Mouse (Mus musculus) CH12.LX (cell line): Measurements from ENCODE around the gene Tmsb15b2.
A peak's percentile ranks its signal among the peaks of the same experiment; 100 is the strongest.

Experiments
- BHLHE40 ChIP-seq: IDR thresholded peaks from 2 replicates; pipeline ENCODE4 v1.6.1; 2011; ENCODE audit warnings: mild to moderate bottlenecking, low read depth, low read length, improper control_type of control experiment
- CHD2 ChIP-seq: IDR thresholded peaks from 2 replicates; pipeline ENCODE4 v1.6.1; 2011; ENCODE audit warnings: low read length, improper control_type of control experiment
- EP300 ChIP-seq: IDR thresholded peaks from 2 replicates; pipeline ENCODE4 v1.6.1; 2011; ENCODE audit warnings: low read length, improper control_type of control experiment
- HCFC1 ChIP-seq: IDR thresholded peaks from 2 replicates; pipeline ENCODE4 v1.6.1; 2012; ENCODE audit warnings: low read depth, mild to moderate bottlenecking, inconsistent platforms, low read length, improper control_type of control experiment
- NRF1 ChIP-seq: IDR thresholded peaks from 2 replicates; pipeline ENCODE4 v1.6.1; 2014; ENCODE audit warnings: low read depth, mild to moderate bottlenecking, inconsistent platforms, low read length, improper control_type of control experiment, moderate library complexity
- POLR2A ChIP-seq: IDR thresholded peaks from 2 replicates; pipeline ENCODE4 v1.6.1; 2011; ENCODE audit warnings: low read depth, mild to moderate bottlenecking, improper control_type of control experiment, low read length
- SMC3 ChIP-seq: IDR thresholded peaks from 2 replicates; pipeline ENCODE4 v1.6.1; 2011; ENCODE audit warnings: low read depth, low read length, improper control_type of control experiment
- UBTF ChIP-seq: IDR thresholded peaks from 2 replicates; pipeline ENCODE4 v1.6.1; 2012; ENCODE audit warnings: low read depth, mild to moderate bottlenecking, inconsistent platforms, low read length, improper control_type of control experiment, moderate library complexity
- USF2 ChIP-seq: conservative IDR thresholded peaks from 2 replicates; pipeline ENCODE4 v1.6.1; 2011; ENCODE audit warnings: low read depth, low read length, improper control_type of control experiment

DNA sequence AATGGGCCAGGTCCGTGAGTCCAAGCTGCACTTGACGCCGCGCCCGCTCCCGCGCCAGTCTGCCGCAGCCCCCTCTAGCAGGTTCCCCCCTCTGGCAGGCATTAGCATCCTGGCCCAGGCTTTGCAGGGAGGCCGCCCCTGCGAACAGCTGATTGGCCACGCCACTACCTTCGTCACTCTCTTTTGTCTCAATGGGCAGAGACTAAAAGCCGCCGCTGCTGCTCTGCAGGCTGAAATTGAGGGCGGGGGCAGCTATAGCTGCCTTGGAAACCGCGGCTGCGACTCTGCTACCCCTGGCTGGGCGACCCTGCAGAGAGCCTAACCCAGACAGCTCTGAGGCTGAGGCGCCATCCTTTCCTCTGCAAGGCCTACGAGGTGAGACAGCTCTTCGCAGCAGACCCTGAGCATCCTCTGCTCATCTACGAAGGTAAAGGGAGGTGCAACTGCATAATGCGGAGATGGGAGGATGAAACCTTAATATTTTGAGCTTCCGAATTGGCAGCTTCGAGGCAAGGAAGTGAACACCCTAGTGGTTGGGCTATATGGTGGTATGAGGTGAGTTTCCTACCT is 17.8 kb upstream of the Tmsb15b2 start, which contains the start of gene Zcchc18:
- TF ChIP-seq EP300 (no peak), NRF1 (no peak), USF2 (no peak), UBTF (no peak), SMC3 (no peak), POLR2A (peak; percentile 52; the same call in 1 of the 2 replicates), BHLHE40 (no peak), CHD2 (no peak), HCFC1 (no peak)
